Mouse (Mus musculus): ENCODE data around the gene Dgat2. TPM values are rescaled to one million over a fixed set of nuclear protein-coding genes. Genes with fewer than 3 reads are reported as not detected.

Gene Dgat2
- polyA plus RNA-seq, 1 experiment from 2014 or later = 249 TPM

DNA sequence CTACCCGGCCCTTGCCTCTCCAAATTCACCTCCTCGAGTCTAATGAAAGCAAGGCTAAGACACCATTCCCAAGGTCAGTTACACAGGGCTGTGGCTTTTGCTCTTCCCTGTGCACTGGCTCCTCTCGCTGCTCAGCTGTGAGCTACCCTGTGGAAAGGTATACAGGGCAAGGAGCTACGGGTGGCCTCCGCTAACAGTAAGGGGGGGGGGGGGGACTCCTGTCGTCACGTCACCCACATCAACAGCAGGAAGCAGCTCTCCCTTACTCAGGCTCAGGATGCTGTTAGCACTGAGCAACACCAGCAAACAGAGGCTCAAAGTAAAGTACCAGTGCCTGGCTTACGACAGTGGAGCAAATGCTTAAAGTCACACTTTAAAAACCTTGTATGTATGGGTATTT is 29.8 kb downstream of the Dgat2 start:
- WGBS (ENCODE audit: insufficient replicate concordance) = 54% methylated on average over 8 of the region's 8 CpGs
- DNase-seq (no peak), ATAC-seq (no peak)
- H3K27me3 ChIP-seq (ENCODE audit: insufficient read depth, low read length) = no peaks in the 10 kb centered on the region
- H3K9me3 ChIP-seq (ENCODE audit: low read length) = no peaks in the 10 kb centered on the region
- no peak overlapping the region for H3K4me3 ChIP-seq (ENCODE audit: low read depth, low read length)
- H3K4me1 ChIP-seq (ENCODE audit: insufficient read depth) = peaks cover 23% of the 10 kb centered on the region
- H3K27ac ChIP-seq (ENCODE audit: low read depth) = peak overlapping the region; percentile 11; the same call in 1 of the 2 replicates
- no peak overlapping the region for H3K9ac ChIP-seq (replicated peaks)
- H3K4me2 ChIP-seq (ENCODE audit: low read depth, low read length) = no peak overlapping the region
- H3K36me3 ChIP-seq (replicated peaks; ENCODE audit: insufficient read depth, low read length) = peaks cover 22% of the 10 kb centered on the region
- TF ChIP-seq CTCF (IDR thresholded peaks at IDR 0.05; ENCODE audit: low read depth) (no peak), EP300 (IDR thresholded peaks at IDR 0.05; ENCODE audit: low read depth) (no peak)

DNA sequence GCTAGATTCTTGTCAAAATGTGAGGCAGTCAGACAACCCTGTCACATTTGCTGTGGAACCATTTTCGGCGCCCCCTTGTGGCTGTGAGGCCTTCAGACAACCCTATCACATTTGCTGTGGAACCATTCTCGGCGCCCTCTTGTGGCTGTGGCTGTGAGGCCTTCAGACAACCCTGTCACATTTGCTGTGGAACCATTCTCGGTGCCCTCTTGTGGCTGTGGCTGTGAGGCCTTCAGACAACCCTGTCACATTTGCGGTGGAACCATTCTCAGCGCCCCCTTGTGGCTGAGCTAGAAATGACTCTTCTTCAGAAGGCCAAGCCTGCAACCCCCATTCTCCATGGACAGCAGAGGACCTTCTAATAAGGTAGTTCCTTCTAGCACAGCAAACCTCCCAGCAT is 31.2 kb downstream of the Dgat2 start:
- 3% methylated on average over 7 of the region's 7 CpGs for WGBS (ENCODE audit: insufficient replicate concordance)
- Histone ChIP-seq H3K27ac (ENCODE audit: low read depth) (no peak overlapping the region), H3K27me3 (ENCODE audit: insufficient read depth, low read length) (no peaks in the 10 kb centered on the region), H3K9me3 (ENCODE audit: low read length) (no peaks in the 10 kb centered on the region), H3K4me1 (ENCODE audit: insufficient read depth) (peaks cover 23% of the 10 kb centered on the region), H3K4me2 (ENCODE audit: low read depth, low read length) (no peak overlapping the region), H3K4me3 (ENCODE audit: low read depth, low read length) (no peak overlapping the region), H3K9ac (replicated peaks) (no peak overlapping the region), H3K36me3 (replicated peaks; ENCODE audit: insufficient read depth, low read length) (peaks cover 11% of the 10 kb centered on the region; the same call in 1 of the 2 replicates)
- TF ChIP-seq CTCF (IDR thresholded peaks at IDR 0.05; ENCODE audit: low read depth) (peak; percentile 100), EP300 (IDR thresholded peaks at IDR 0.05; ENCODE audit: low read depth) (peak; percentile 68)
- ATAC-seq = peak; percentile 83
- DNase-seq = peak; percentile 98

DNA sequence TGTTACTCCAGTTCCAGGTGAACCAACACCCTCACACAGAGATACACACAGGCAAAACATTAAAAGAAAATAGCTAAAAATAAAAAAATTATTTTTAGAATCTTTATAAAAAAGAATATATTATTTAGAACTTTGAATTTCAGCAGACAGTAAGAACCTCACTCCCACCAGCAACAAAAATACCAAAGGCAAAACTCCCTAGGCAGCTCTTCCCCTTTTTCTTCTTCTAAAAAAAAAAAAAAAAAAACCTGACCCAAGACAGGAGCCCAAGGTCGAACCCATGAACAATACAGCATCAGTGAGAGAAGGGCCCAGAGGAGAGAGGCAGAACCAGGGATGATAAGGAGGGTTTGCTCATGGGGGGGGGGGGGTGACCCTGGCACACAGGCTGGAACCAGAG is 33.5 kb downstream of the Dgat2 start:
- H3K4me1 ChIP-seq (ENCODE audit: insufficient read depth) = peaks cover 27% of the 10 kb centered on the region
- H3K27me3 ChIP-seq (ENCODE audit: insufficient read depth, low read length) = no peaks in the 10 kb centered on the region
- H3K27ac ChIP-seq (ENCODE audit: low read depth) = no peak overlapping the region
- H3K9ac ChIP-seq (replicated peaks) = no peak overlapping the region
- TF ChIP-seq EP300 (IDR thresholded peaks at IDR 0.05; ENCODE audit: low read depth) (no peak), CTCF (IDR thresholded peaks at IDR 0.05; ENCODE audit: low read depth) (no peak)
- no peak for ATAC-seq
- H3K4me2 ChIP-seq (ENCODE audit: low read depth, low read length) = no peak overlapping the region
- H3K36me3 ChIP-seq (replicated peaks; ENCODE audit: insufficient read depth, low read length) = peaks cover 7% of the 10 kb centered on the region; the same call in 1 of the 2 replicates
- DNase-seq = no peak
- H3K9me3 ChIP-seq (ENCODE audit: low read length) = no peaks in the 10 kb centered on the region
- 5% methylated on average over 1 of the region's 1 CpGs for WGBS (ENCODE audit: insufficient replicate concordance)
- no peak overlapping the region for H3K4me3 ChIP-seq (ENCODE audit: low read depth, low read length)

DNA sequence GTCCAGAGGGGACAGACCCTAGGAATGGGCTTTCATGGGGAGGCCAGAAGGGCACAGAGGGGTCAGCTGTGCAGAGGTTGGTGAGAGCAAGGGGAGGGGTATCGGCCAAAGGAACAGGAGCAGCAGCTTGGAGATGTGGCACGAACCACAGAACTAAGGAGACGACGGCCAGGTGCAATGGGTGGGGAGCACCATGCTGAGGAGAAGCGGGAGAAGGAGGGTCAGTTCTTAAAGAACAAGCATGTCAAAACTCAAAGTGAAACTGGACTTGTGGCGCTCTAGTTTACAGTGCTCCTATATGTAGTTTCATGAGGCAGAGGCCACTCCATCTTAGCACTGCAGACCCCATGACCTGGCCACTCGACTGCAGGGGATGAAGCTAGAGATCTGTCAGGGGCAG is 35.0 kb downstream of the Dgat2 start:
- Histone ChIP-seq H3K27me3 (ENCODE audit: insufficient read depth, low read length) (no peaks in the 10 kb centered on the region), H3K9me3 (ENCODE audit: low read length) (no peaks in the 10 kb centered on the region), H3K27ac (ENCODE audit: low read depth) (peak overlapping the region; percentile 67), H3K9ac (replicated peaks) (0 out of 2 replicates have a peak overlapping the region, but pooled peaks have one; percentile 9), H3K36me3 (replicated peaks; ENCODE audit: insufficient read depth, low read length) (peaks cover 4% of the 10 kb centered on the region; the same call in 1 of the 2 replicates), H3K4me2 (ENCODE audit: low read depth, low read length) (no peak overlapping the region), H3K4me3 (ENCODE audit: low read depth, low read length) (no peak overlapping the region), H3K4me1 (ENCODE audit: insufficient read depth) (peaks cover 29% of the 10 kb centered on the region)
- WGBS (ENCODE audit: insufficient replicate concordance) = 81% methylated on average over 7 of the region's 7 CpGs
- TF ChIP-seq CTCF (IDR thresholded peaks at IDR 0.05; ENCODE audit: low read depth) (no peak), EP300 (IDR thresholded peaks at IDR 0.05; ENCODE audit: low read depth) (no peak)
- ATAC-seq (no peak), DNase-seq (no peak)

DNA sequence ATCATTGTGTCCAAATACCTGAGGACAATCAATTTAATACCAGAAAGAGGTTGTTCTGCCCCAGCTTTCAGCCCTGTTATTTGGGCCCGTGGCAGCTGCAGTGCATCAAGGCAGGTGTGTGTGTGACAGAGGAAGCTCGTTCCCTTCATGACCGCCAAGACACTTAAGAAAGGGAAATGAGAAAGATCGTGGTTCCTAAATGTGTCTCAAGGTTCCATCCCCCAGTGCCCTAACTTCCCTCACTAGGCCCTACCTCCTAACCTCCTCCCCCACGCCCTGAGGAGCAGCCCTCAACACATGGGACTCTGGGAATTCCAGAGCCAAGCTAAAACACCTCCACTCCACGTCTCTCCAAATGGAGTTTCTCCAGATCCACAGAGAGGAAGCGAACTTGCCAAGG is 35.6 kb downstream of the Dgat2 start:
- Histone ChIP-seq H3K9ac (replicated peaks) (no peak overlapping the region), H3K4me2 (ENCODE audit: low read depth, low read length) (no peak overlapping the region), H3K36me3 (replicated peaks; ENCODE audit: insufficient read depth, low read length) (no peaks in the 10 kb centered on the region), H3K27ac (ENCODE audit: low read depth) (peak overlapping the region; percentile 67), H3K4me3 (ENCODE audit: low read depth, low read length) (no peak overlapping the region), H3K9me3 (ENCODE audit: low read length) (no peaks in the 10 kb centered on the region), H3K27me3 (ENCODE audit: insufficient read depth, low read length) (no peaks in the 10 kb centered on the region), H3K4me1 (ENCODE audit: insufficient read depth) (peaks cover 35% of the 10 kb centered on the region)
- DNase-seq (no peak), ATAC-seq (no peak)
- WGBS (ENCODE audit: insufficient replicate concordance) = 42% methylated on average over 7 of the region's 7 CpGs
- TF ChIP-seq EP300 (IDR thresholded peaks at IDR 0.05; ENCODE audit: low read depth) = no peak
- TF ChIP-seq CTCF (IDR thresholded peaks at IDR 0.05; ENCODE audit: low read depth) = no peak

DNA sequence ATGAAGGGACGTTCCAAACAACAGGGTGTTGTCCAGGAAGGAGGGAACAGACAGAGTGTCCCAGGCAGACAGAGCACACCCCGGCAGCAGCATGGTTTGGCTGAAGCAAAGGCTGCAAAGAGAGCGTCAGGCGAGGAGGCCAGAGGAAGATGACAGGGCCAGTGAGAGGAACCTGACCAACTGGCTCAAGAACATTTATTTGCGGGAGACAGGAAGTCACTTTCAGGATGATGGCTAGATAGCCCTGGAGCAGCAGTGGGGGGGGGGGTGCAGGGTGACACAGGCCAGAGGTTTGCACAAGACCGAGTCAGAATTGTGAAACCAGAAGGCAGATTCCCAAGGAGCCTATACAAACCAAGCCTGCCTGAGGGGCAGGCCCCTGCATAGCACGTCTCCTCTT is 36.5 kb downstream of the Dgat2 start:
- peak overlapping the region; percentile 67 for H3K27ac ChIP-seq (ENCODE audit: low read depth)
- WGBS (ENCODE audit: insufficient replicate concordance) = 28% methylated on average over 7 of the region's 7 CpGs

DNA sequence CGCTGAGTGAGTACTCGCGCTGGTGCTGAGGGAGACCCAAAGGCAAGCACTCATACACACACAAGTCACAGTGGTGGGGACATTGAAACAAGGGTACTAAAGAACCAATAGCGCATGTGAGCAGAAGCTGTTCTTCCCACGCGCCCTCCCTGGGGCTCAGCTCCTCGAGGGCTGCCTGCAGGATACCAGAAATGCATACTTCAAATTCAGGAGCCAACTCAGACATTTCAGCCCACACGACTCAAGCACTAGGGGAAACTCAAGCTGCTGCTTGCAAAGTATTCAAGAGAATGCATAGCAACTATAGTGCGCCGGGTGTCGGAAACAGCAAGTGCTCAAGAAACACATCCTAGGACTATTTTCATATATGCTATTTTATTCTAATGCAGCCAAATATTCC is 37.9 kb downstream of the Dgat2 start:
- no peak for DNase-seq
- H3K36me3 ChIP-seq (replicated peaks; ENCODE audit: insufficient read depth, low read length) = no peaks in the 10 kb centered on the region
- no peaks in the 10 kb centered on the region for H3K9me3 ChIP-seq (ENCODE audit: low read length)
- H3K4me2 ChIP-seq (ENCODE audit: low read depth, low read length) = no peak overlapping the region
- no peak overlapping the region for H3K4me3 ChIP-seq (ENCODE audit: low read depth, low read length)
- no peak for TF ChIP-seq EP300 (IDR thresholded peaks at IDR 0.05; ENCODE audit: low read depth)
- TF ChIP-seq CTCF (IDR thresholded peaks at IDR 0.05; ENCODE audit: low read depth) = no peak
- no peak overlapping the region for H3K27ac ChIP-seq (ENCODE audit: low read depth)
- peaks cover 40% of the 10 kb centered on the region for H3K4me1 ChIP-seq (ENCODE audit: insufficient read depth)
- WGBS (ENCODE audit: insufficient replicate concordance) = 69% methylated on average over 11 of the region's 11 CpGs
- H3K9ac ChIP-seq (replicated peaks) = no peak overlapping the region
- H3K27me3 ChIP-seq (ENCODE audit: insufficient read depth, low read length) = no peaks in the 10 kb centered on the region
- no peak for ATAC-seq

More for the DNA sequence above, 36.5 kb downstream of the Dgat2 start:
- DNase-seq = peak; percentile 74
- TF ChIP-seq CTCF (IDR thresholded peaks at IDR 0.05; ENCODE audit: low read depth) (no peak), EP300 (IDR thresholded peaks at IDR 0.05; ENCODE audit: low read depth) (peak; percentile 50)
- H3K27me3 ChIP-seq (ENCODE audit: insufficient read depth, low read length) = no peaks in the 10 kb centered on the region
- no peaks in the 10 kb centered on the region for H3K9me3 ChIP-seq (ENCODE audit: low read length)
- peaks cover 40% of the 10 kb centered on the region for H3K4me1 ChIP-seq (ENCODE audit: insufficient read depth)
- no peak overlapping the region for H3K4me3 ChIP-seq (ENCODE audit: low read depth, low read length)
- no peak overlapping the region for H3K9ac ChIP-seq (replicated peaks)
- H3K4me2 ChIP-seq (ENCODE audit: low read depth, low read length) = no peak overlapping the region
- ATAC-seq = peak; percentile 24
- H3K36me3 ChIP-seq (replicated peaks; ENCODE audit: insufficient read depth, low read length) = no peaks in the 10 kb centered on the region
